Mouse (Mus musculus) testis, adult 2 months (tissue): ENCODE results near the gene Ccdc88b. TPM values are rescaled to one million over a fixed set of nuclear protein-coding genes. Genes with fewer than 3 reads are reported as not detected.

Source experiments
- H3K27ac ChIP-seq: fragments of 200-500 bp; 2 replicates; pipeline ENCODE4 v1.5.1; 2012; ENCODE audit warnings: low read depth, low read length; ENCODE audit not compliant: control insufficient read depth, insufficient read depth
- H3K27me3 ChIP-seq: fragments of 200-500 bp; 2 replicates; pipeline ENCODE4 v1.6.1; 2012; ENCODE audit warnings: mild to moderate bottlenecking, low read length, moderate library complexity; ENCODE audit not compliant: control insufficient read depth, insufficient read depth
- H3K36me3 ChIP-seq: fragments of 200-500 bp; 2 replicates; pipeline ENCODE4 v1.6.1; 2012; ENCODE audit warnings: mild to moderate bottlenecking, low read length; ENCODE audit not compliant: control insufficient read depth, insufficient read depth
- H3K4me1 ChIP-seq: fragments of 200-500 bp; 2 replicates; pipeline ENCODE4 v1.6.1; 2012; ENCODE audit warnings: low read length; ENCODE audit not compliant: control insufficient read depth, insufficient read depth
- H3K4me3 ChIP-seq: fragments of 200-500 bp; 2 replicates; pipeline ENCODE4 v1.5.1; 2012; ENCODE audit warnings: low read depth, mild to moderate bottlenecking, low read length, moderate library complexity, mixed read lengths; ENCODE audit not compliant: control insufficient read depth
- CTCF ChIP-seq: fragments of 200-500 bp; IDR thresholded peaks from 2 replicates; pipeline ENCODE4 v1.5.1; 2012; ENCODE audit warnings: low read depth, mild to moderate bottlenecking, inconsistent platforms, low read length, moderate library complexity; ENCODE audit not compliant: control insufficient read depth, insufficient read depth, insufficient replicate concordance
- POLR2A ChIP-seq: fragments of 200-500 bp; IDR thresholded peaks from 2 replicates; pipeline ENCODE4 v1.6.1; 2012; ENCODE audit warnings: low read depth, mild to moderate bottlenecking, inconsistent platforms, low read length, moderate library complexity; ENCODE audit not compliant: control insufficient read depth
- polyA plus RNA-seq: library from polyadenylated mRNA; depleted of rRNA; stranded (reverse); fragments of >200 nt; gene quantifications from 2 replicates; pipeline ENCODE4 v1.2.3, GENCODE M21; 2012

The Ccdc88b gene
- polyA plus RNA-seq, 1 experiment: 33.5 TPM

DNA sequence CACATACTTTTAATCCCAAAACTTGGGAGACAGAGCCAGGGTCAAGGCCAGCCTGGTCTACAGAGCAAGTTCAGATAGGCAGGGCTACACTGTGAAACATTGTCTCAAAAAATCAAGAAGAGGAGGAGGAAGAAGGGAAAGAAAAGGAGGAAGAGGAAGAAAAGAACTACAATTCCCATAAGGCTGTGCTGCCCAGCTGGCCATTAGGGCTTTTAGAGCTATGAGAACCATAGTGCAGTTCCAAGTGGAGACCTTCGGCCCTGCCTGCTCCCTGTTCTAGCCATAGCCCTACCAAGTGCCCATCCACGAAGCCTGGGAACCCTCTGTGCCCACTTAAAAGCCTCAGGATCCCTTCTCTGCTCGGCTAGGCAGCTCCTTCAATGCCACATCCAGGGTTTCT, 6.5 kb downstream of the Ccdc88b start:
- Histone ChIP-seq H3K27me3 (no peaks in the 10 kb centered on the region; the same call in 1 of the 2 replicates), H3K4me3 (no peak overlapping the region), H3K27ac (no peak overlapping the region), H3K4me1 (peaks cover 39% of the 10 kb centered on the region), H3K36me3 (no peaks in the 10 kb centered on the region; the same call in none of the 2 replicates)
- TF ChIP-seq CTCF (no peak), POLR2A (no peak)

DNA sequence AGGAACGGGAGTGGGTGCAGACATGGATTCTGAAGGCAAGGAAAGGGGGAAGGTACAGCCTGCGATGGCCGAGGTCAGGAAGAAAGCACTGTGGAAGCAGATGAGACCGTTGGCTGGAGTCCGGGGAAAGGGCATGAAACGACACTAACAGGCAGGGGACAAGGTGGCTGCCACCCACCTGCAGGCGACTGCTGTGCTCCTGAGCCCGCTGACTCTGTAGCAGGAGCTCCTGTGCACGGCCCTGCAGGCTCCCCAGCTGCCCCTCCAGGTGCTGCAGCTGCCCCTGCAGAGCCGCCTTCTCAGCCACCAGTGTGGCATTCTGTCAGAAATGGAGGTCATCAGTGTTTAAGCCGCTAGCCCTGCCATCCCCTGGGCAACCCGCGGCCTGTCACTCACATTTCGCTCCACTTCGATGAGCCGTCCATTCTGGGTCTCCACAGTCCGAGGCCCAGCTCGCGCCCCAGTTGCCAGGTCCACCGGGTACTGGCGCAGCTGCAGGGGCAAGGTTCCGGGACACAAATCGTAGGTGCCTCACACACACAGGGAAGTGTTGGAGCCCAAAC, 8.4 kb downstream of the Ccdc88b start:
- TF ChIP-seq POLR2A: no peak
- no peak for TF ChIP-seq CTCF
- no peak overlapping the region for H3K27ac ChIP-seq
- H3K27me3 ChIP-seq: no peaks in the 10 kb centered on the region
- peak overlapping the region; percentile 84 for H3K4me3 ChIP-seq
- H3K4me1 ChIP-seq: peaks cover 25% of the 10 kb centered on the region
- no peaks in the 10 kb centered on the region; the same call in none of the 2 replicates for H3K36me3 ChIP-seq

GRCm38 (mm10) chr19:6847841-6848517, 10.0 kb downstream of the Ccdc88b start:
- Histone ChIP-seq H3K4me1 (peaks cover 21% of the 10 kb centered on the region), H3K36me3 (no peaks in the 10 kb centered on the region; the same call in none of the 2 replicates), H3K4me3 (peak overlapping the region; percentile 84), H3K27me3 (no peaks in the 10 kb centered on the region), H3K27ac (no peak overlapping the region)
- no peak for TF ChIP-seq POLR2A

DNA sequence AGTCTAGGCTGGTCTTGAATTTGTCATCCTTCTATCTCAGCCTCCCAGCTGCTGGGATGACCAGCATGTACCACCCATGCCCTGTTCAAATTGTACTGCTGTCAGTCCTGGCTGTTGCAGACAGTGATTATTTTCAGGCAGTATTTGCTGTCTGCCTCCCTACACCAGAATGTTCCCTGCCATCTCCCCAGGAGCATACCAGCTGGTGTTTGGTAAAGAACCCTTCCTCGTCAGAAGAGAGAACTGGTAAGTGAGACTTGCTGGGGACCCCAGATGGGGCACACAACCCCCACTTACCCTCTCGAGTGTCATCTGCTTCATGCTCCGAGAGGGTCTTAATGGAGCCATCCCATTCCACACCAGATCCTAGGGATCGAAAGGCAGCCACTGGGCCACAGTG, 12.0 kb downstream of the Ccdc88b start:
- no peak overlapping the region for H3K27ac ChIP-seq
- no peak overlapping the region for H3K4me3 ChIP-seq
- no peak for TF ChIP-seq CTCF
- no peak for TF ChIP-seq POLR2A
- H3K36me3 ChIP-seq: no peaks in the 10 kb centered on the region; the same call in none of the 2 replicates
- H3K4me1 ChIP-seq: peaks cover 21% of the 10 kb centered on the region
- no peaks in the 10 kb centered on the region for H3K27me3 ChIP-seq

DNA sequence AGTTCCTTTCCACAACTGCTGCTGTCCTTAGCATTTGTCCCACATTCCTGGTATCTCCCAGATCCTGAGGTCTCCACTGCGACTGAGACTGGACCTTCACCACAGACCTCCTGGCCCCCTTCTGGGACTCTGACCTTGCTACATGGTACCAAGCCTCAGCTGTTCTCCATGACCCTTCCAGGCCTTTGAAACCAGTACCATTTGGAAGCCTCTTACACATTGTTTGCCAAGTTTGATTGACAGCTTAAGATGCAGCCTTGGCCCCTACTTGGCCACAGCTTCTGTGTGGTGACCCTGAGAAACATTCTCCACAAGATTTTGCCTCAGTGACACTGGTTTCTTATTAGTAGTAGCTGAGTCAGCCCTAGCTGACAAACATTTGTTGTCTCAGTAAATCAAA, 15.7 kb downstream of the Ccdc88b start:
- no peaks in the 10 kb centered on the region; the same call in 1 of the 2 replicates for H3K36me3 ChIP-seq
- TF ChIP-seq POLR2A (no peak), CTCF (no peak)
- H3K27ac ChIP-seq: no peak overlapping the region
- no peaks in the 10 kb centered on the region for H3K27me3 ChIP-seq
- no peak overlapping the region for H3K4me3 ChIP-seq
- H3K4me1 ChIP-seq: peaks cover 20% of the 10 kb centered on the region

DNA sequence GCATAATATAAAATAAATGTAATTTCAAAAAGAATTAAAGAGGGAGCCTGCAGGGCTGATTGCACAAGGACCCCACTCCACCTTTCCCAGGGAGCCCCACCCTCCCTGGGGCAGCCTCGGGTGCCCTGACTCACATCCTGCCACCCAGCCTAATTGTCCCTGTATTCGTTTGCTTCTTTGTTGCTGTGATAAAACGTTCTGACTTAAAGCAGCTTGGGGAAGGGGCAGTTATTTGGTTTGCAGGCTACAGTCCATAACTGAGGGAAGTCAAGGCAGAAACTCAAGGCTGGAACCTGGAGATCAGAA, 16.8 kb downstream of the Ccdc88b start:
- Histone ChIP-seq H3K27me3 (no peaks in the 10 kb centered on the region), H3K36me3 (no peaks in the 10 kb centered on the region), H3K27ac (no peak overlapping the region), H3K4me3 (no peak overlapping the region), H3K4me1 (peaks cover 20% of the 10 kb centered on the region)
- no peak for TF ChIP-seq CTCF
- TF ChIP-seq POLR2A: no peak

DNA sequence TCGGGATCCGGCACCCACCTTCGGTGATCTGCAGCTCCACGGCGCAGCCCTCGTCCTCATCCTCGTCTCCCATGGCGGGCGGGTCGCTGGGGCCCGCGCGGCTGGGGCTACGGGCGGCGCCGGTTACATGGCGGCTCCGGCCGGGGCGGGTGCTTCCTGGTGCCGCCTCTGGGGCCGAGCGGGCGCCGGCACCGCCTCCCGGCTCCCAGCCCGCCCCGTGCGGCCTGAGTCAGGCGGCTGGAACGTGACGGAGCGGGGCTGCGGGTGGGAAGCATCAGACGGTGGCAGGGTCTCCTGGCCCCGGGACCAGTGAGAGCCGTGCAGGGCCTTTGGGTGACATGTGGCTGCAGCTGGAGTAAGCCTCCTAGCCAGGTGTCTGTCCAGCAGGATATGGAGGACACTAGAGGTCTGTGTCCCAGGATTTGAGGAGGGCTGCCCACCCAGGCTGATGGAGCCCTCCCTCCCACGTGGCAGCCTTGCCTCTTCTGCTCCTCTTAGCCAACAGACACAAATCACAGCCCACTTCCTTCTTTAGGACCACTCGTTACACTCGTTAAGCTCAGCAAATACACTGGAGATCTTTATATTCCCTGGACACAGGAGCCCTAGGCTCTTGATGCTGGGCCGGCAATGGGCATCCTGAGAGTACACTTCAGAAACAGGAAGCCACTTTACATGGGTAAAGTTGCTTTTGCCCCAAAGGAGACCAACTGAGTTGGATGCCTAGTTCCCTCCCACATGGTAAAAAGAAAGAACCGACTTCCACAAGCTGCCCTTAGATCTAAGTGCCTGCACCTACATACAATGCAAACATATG, 17.3 kb downstream of the Ccdc88b start, which contains the start of gene Rps6ka4:
Gene Rps6ka4, minus strand, starts transcription at position 162 of the 817 bp plus-strand sequence.
- no peaks in the 10 kb centered on the region for H3K27me3 ChIP-seq
- peak within 1 kb of the TSS; percentile 16; the same call in 1 of the 2 replicates for H3K27ac ChIP-seq
- peak within 1 kb of the TSS; percentile 86 for H3K4me3 ChIP-seq
- H3K36me3 ChIP-seq: no peaks in the 10 kb centered on the region
- H3K4me1 ChIP-seq: peaks cover 20% of the 10 kb centered on the region
- no peak for TF ChIP-seq POLR2A
- TF ChIP-seq CTCF: no peak
